Mouse (Mus musculus) intestine, postnatal 0 days (tissue): ENCODE measurements around the gene Tmem88. TPM values are rescaled to one million over a fixed set of nuclear protein-coding genes. Genes with fewer than 3 reads are reported as not detected.

Source experiments
- ATAC-seq: fragments of 200-750 bp; cut with Nextera tagmentation; 2 replicates; pipeline ENCODE4 v1.8.0; 2017; ENCODE audit warnings: mild to moderate bottlenecking, moderate TSS enrichment, moderate library complexity
- H3K27ac ChIP-seq: fragments of 300-500 bp; sonication (generic); 2 replicates; pipeline ENCODE4 v1.5.1; 2014; ENCODE audit warnings: mild to moderate bottlenecking, low read depth, low read length, moderate library complexity
- H3K27me3 ChIP-seq: fragments of 300-500 bp; sonication (generic); replicated peaks from 2 replicates; pipeline ENCODE4 v1.6.1; 2014; ENCODE audit warnings: low read length, mixed read lengths; ENCODE audit not compliant: control insufficient read depth, insufficient read depth
- H3K36me3 ChIP-seq: fragments of 300-500 bp; sonication (generic); 2 replicates; pipeline ENCODE4 v1.6.1; 2014; ENCODE audit warnings: mild to moderate bottlenecking, moderate library complexity; ENCODE audit not compliant: control insufficient read depth, insufficient read depth
- H3K4me1 ChIP-seq: fragments of 300-500 bp; sonication (generic); replicated peaks from 2 replicates; pipeline ENCODE4 v1.6.1; 2014; ENCODE audit warnings: antibody characterized with exemption, low read length, mixed read lengths; ENCODE audit not compliant: control insufficient read depth, insufficient read depth
- H3K4me2 ChIP-seq: fragments of 300-500 bp; sonication (generic); replicated peaks from 2 replicates; pipeline ENCODE4 v1.6.1; 2014; ENCODE audit warnings: low read depth, mild to moderate bottlenecking, moderate library complexity
- H3K4me3 ChIP-seq: fragments of 300-500 bp; sonication (generic); 2 replicates; pipeline ENCODE4 v1.5.1; 2014; ENCODE audit warnings: low read depth, low read length
- H3K9ac ChIP-seq: fragments of 300-500 bp; sonication (generic); 2 replicates; pipeline ENCODE4 v1.6.1; 2014; ENCODE audit warnings: mild to moderate bottlenecking, low read depth, low read length
- H3K9me3 ChIP-seq: fragments of 300-500 bp; sonication (generic); 2 replicates; pipeline ENCODE4 v1.6.1; 2016; ENCODE audit warnings: mixed run types; ENCODE audit not compliant: control insufficient read depth
- CTCF ChIP-seq: sonication (generic); IDR thresholded peaks from 2 replicates; pipeline ENCODE4 v1.5.1; 2016; ENCODE audit warnings: low read depth, mild to moderate bottlenecking, control low read depth, antibody characterized with exemption, moderate library complexity
- WGBS: fragments of 180-500 bp; shearing (Covaris S2); extraction: QIAGEN DNeasy Blood & Tissue Kit; methylation state at CpG from one replicate; pipeline ENCODE4 v1.1.7; 2014; 5-methylcytosine and 5-hydroxymethylcytosine counted together
- polyA plus RNA-seq: library from polyadenylated mRNA; unstranded; fragments of >200 nt; fragmentation: Nextera tagmentation; extraction: Ambion mirVana; gene quantifications from 2 replicates; pipeline ENCODE4 v1.2.1, GENCODE M21; 2015

Gene Tmem88
- 24.1 and 24.9 TPM in 2 replicates for polyA plus RNA-seq

GRCm38 (mm10) chr11:69398059-69398458, at the start of gene Tmem88:
Gene Tmem88, minus strand, starts transcription at chr11:69398234.
- peak within 1 kb of the TSS; percentile 42; the same call in 1 of the 2 replicates for H3K9ac ChIP-seq
- H3K4me3 ChIP-seq: peak within 1 kb of the TSS; percentile 26
- 24% methylated on average over 16 of the region's 16 CpGs for WGBS

DNA sequence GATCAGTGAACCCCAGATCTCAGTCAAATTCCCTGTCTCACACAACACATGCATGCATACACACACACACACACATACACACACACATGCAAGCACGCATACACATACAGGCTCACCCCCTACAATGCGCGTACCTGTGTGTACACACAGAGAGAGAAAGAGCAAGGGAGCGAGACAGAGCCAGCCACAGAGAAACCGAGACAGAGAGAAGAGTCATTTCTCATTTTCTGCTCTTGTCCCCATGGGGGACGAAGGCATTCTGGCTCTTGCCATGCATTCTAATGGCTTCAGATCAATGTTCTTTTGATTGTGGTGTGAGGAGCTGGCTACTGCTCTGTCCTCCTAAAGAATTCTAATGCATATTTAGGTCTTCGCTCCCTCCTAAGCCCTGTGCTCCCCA, 49.3 kb upstream of the Tmem88 start:
- ATAC-seq: no peak
- no peaks in the 10 kb centered on the region for H3K4me1 ChIP-seq
- H3K4me3 ChIP-seq: no peak overlapping the region
- no peaks in the 10 kb centered on the region for H3K27me3 ChIP-seq
- WGBS: 89% methylated on average over 7 of the region's 7 CpGs
- H3K27ac ChIP-seq: no peak overlapping the region
- H3K36me3 ChIP-seq: no peaks in the 10 kb centered on the region
- H3K4me2 ChIP-seq: no peak overlapping the region
- no peaks in the 10 kb centered on the region for H3K9me3 ChIP-seq
- no peak for TF ChIP-seq CTCF
- H3K9ac ChIP-seq: no peak overlapping the region

More at GRCm38 (mm10) chr11:69398059-69398458, at the start of gene Tmem88:
- Histone ChIP-seq H3K4me2 (peak within 1 kb of the TSS; percentile 76), H3K4me1 (0 out of 2 replicates have a peak, but pooled peaks cover 5% of the 10 kb centered on the region), H3K9me3 (no peaks in the 10 kb centered on the region), H3K36me3 (peaks cover 32% of the 10 kb centered on the region), H3K27me3 (no peaks in the 10 kb centered on the region), H3K27ac (peak within 1 kb of the TSS; percentile 64)
- no peak for TF ChIP-seq CTCF
- no peak for ATAC-seq

GRCm38 (mm10) chr11:69443328-69443727, 45.3 kb upstream of the Tmem88 start:
- no peaks in the 10 kb centered on the region for H3K9me3 ChIP-seq
- no peak overlapping the region for H3K9ac ChIP-seq
- H3K4me1 ChIP-seq: no peaks in the 10 kb centered on the region
- H3K27ac ChIP-seq: no peak overlapping the region
- WGBS: 8% methylated on average over 5 of the region's 5 CpGs
- H3K36me3 ChIP-seq: no peaks in the 10 kb centered on the region
- H3K4me2 ChIP-seq: no peak overlapping the region
- TF ChIP-seq CTCF: no peak
- no peak overlapping the region for H3K4me3 ChIP-seq
- ATAC-seq: peak; percentile 86
- H3K27me3 ChIP-seq: no peaks in the 10 kb centered on the region

GRCm38 (mm10) chr11:69437291-69437690, 39.3 kb upstream of the Tmem88 start:
- ATAC-seq: no peak
- Histone ChIP-seq H3K9me3 (no peaks in the 10 kb centered on the region), H3K4me3 (no peak overlapping the region), H3K27ac (no peak overlapping the region), H3K36me3 (no peaks in the 10 kb centered on the region), H3K9ac (no peak overlapping the region), H3K4me2 (no peak overlapping the region), H3K4me1 (no peaks in the 10 kb centered on the region), H3K27me3 (no peaks in the 10 kb centered on the region)
- no peak for TF ChIP-seq CTCF
- 53% methylated on average over 3 of the region's 3 CpGs for WGBS

DNA sequence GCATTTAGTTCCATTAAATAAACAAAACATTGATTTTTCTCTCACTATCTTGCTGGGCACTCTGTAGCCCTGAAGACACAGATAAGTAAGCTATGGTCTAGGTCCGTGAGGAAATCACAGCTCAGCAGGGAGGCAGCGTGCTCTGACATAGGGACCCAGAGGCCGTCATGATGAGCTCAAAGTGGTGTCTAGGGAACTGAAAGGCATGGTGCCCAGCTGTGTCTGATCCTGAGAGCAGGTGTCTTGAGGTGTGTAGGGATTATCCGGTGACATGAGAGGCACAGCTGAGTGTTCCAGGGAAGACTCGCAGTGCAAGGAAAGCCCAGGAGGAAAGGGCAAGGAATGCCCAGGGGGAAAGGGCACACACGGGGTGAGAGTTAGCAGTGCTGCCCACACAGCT, 35.2 kb upstream of the Tmem88 start:
- H3K27ac ChIP-seq: no peak overlapping the region
- H3K4me2 ChIP-seq: no peak overlapping the region
- no peaks in the 10 kb centered on the region for H3K36me3 ChIP-seq
- ATAC-seq: no peak
- no peak for TF ChIP-seq CTCF
- H3K4me3 ChIP-seq: no peak overlapping the region
- H3K27me3 ChIP-seq: no peaks in the 10 kb centered on the region
- no peaks in the 10 kb centered on the region for H3K9me3 ChIP-seq
- 66% methylated on average over 6 of the region's 6 CpGs for WGBS
- peaks cover 4% of the 10 kb centered on the region; the same call in 1 of the 2 replicates for H3K4me1 ChIP-seq
- H3K9ac ChIP-seq: no peak overlapping the region

- ATAC-seq: no peak
- H3K9ac ChIP-seq: no peak overlapping the region
Measured at GRCm38 (mm10) chr11:69432640-69432982, 34.6 kb upstream of the Tmem88 start.

More at GRCm38 (mm10) chr11:69432640-69432982, 34.6 kb upstream of the Tmem88 start:
- Histone ChIP-seq H3K9me3 (no peaks in the 10 kb centered on the region), H3K27me3 (no peaks in the 10 kb centered on the region), H3K36me3 (no peaks in the 10 kb centered on the region), H3K4me3 (no peak overlapping the region), H3K27ac (no peak overlapping the region), H3K4me2 (no peak overlapping the region), H3K4me1 (peaks cover 4% of the 10 kb centered on the region; the same call in 1 of the 2 replicates)
- TF ChIP-seq CTCF: no peak
- 73% methylated on average over 11 of the region's 11 CpGs for WGBS
